Mouse (Mus musculus): Measurements from ENCODE around the gene 1190007I07Rik.
"Not testable (repeated sequence)": the region's sequence is repeated elsewhere in the genome, so short reads cannot be mapped to it uniquely, and the experiment has no call there.

Gene 1190007I07Rik

GRCm38 (mm10) chr10:82629586-82630255, 6.7 kb upstream of the 1190007I07Rik start, which contains the start of gene Tdg:
TSS of gene Tdg (plus strand) at chr10:82629828.
- in situ Hi-C loops (cut with MboI, MseI): not testable (repeated sequence)

GRCm38 (mm10) chr10:82629111-82629585, 6.1 kb upstream of the 1190007I07Rik start:
- in situ Hi-C loops (cut with MboI, MseI): no loop called here

- in situ Hi-C loops (cut with MboI, MseI): not testable (repeated sequence)
Measured at GRCm38 (mm10) chr10:82623553-82623932, 515 bp upstream of the 1190007I07Rik start.

GRCm38 (mm10) chr10:82622235-82622634, 793 bp downstream of the 1190007I07Rik start:
- in situ Hi-C loops (cut with MboI, MseI): no loop called here

GRCm38 (mm10) chr10:82594421-82594820, 28.6 kb downstream of the 1190007I07Rik start:
- in situ Hi-C loops (cut with MboI, MseI): not testable (repeated sequence)

- in situ Hi-C loops (cut with MboI, MseI): not testable (repeated sequence)
Measured at GRCm38 (mm10) chr10:82589673-82590072, 33.4 kb downstream of the 1190007I07Rik start.

GRCm38 (mm10) chr10:82571091-82571490, 51.9 kb downstream of the 1190007I07Rik start:
- in situ Hi-C loops (cut with MboI, MseI): not testable (repeated sequence)

Data from regulatory T cell (primary cell).